Mouse (Mus musculus): Measurements from ENCODE around the gene Tmc7.

The Tmc7 gene

DNA sequence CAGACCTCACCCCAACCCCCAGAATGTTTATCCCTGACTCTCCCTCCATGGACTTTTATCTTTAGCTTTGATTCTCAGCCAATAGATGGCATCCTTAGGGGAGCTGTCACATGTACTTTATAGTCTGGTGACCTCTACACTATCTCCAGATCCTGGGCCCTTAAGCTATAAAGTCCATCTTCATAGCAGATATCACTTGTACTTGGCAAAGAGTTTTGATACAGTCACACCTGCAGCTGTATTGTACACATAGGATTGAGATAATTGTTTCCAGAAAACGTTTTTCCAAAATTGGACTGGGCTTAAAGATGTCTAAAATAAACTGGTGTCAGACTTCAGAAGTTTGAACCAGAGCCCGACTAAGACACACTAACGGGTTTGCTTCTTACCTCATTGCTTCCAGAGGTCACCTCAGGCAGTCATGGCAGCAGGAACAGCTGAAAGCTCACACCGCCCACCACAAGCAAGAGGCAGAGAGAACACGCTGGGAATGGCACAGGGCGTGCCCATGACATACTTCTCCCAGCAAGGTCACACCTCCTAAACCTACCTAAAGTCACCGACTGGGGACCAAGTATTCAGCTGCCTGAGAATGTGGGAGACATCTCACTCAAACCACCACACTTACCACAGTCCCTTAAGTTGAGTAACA lies 84.6 kb downstream of the Tmc7 start:
- no peak for DNase-seq (ENCODE audit: low spot score)

DNA sequence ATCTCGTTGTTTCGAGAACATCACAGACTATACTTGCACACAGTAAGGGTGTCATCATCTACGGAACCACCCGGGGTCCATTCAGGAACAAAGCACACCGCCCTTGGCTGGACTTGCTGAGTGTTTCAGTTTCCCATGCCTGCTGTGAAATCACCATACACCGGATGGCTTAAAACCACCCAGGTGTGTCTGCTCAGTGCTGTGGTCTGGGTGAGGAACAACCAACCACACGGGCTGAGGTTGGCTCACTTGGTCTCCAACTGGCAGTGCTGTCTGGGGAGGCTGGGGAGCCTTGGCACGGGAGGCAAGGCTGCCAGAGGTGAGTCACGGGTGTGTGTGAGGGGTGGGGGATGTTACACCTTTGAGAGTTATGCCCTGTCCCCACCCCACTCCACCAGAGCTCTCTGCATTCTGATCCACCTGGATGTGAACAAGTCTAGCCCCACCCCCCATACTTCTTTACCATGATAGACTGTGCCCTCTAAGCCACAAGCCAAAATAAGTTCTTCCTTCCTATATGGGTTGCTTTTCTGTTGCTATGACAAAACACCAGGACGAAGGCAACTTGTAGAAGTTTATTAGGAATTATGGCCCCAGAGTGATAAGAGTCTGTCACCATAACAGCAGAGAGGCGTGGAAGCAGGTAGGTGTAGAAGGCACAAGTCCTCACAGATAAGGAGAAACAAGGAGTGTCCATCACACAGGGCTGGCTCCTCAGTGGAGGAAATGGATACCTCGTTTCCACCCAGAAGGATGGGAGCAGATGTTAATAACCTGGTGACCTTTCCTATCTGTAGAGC lies 85.4 kb downstream of the Tmc7 start:
- no peak for DNase-seq (ENCODE audit: low spot score)

DNA sequence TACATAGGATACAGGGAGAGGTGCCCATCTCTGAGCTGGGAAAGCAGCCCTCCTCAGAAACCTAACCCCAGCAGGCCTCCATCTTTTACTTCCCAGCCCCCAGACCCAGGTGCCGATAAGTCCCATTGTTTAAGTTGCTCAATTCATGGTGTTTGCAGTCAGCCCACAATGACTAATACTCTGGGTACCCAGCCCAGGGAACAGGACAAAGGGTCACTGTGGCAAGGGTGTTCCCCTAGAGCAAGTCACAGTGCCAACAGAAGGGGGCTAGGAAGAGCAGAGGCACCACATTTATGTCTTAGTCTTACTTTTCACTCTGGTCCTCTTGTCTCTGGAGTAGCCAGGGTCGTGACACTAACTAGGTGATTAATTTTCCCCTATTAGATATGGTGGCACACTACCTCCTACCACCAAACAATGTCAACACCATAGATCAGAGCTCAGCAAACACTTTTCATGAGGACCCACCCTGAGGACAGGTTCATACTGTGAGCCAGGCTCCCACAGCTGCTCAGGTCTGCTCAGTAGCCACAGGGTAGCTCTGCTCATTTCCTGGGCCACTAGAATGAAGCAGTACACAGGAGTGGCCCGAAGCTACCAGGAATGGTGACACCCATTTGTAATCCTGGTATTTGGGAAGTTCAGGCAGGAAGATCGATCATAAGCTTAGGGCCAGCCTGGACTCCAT lies 89.5 kb downstream of the Tmc7 start:
- peak; percentile 20 for DNase-seq (ENCODE audit: low spot score)

DNA sequence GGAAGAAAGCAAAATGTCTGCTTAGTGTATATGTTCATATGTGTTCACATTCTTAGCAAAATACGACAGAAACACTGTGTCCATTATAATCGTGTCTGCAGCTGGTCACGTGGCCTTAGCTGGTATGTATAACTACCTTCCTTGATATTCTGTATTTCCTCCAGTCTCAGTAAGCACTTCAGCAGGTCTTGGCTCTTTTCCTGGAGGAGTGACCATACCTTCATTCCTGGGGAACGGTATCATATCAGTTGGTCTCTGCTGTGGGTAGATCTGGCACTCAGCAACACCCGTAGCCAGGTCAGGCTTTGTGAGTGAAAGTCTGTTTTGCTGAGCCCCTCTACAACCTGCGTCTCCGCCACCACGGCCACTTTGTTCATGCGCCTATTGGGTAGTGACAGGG lies 90.6 kb downstream of the Tmc7 start:
- no peak for DNase-seq (ENCODE audit: low spot score)

DNA sequence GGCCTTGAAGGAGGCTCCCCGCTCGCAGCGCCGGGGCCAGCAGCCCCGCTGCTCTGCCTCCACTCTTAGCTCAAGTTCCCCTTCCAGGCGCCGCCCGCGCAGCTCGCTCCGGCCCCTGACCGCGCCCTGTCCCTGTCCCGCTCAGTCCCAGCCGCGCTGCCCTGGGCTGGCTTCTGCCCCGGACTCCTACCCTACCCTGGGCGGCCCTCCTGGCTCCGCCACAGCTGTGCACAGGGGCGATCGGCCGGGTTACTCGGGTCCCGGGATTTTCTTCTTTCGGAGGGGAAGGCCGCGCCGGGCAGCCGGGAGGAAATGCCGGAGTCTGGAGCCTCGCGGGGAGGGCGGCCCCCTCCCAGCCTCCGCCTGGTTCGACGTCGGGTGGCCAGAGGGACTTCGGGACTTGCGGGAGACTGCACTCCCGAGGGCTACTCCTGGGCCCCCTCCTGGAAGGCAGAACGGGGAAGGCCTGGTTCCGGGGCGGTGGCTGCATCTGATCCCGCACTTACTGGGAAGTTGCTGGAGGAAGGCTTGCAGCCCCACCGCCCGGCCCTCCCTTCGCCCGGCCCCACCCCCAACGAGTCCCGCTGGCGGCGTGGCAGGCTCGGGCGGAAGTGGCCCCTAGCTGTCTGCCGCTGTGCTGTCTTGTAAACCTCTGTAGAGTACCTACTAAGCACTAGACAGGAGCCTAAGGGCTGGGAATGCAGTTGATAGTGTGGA lies 92.9 kb downstream of the Tmc7 start, which contains the start of gene Itpripl2:
Gene Itpripl2, minus strand, starts transcription at position 545 of the 717 bp plus-strand sequence.
- DNase-seq (ENCODE audit: low spot score), result peak; percentile 86

DNA sequence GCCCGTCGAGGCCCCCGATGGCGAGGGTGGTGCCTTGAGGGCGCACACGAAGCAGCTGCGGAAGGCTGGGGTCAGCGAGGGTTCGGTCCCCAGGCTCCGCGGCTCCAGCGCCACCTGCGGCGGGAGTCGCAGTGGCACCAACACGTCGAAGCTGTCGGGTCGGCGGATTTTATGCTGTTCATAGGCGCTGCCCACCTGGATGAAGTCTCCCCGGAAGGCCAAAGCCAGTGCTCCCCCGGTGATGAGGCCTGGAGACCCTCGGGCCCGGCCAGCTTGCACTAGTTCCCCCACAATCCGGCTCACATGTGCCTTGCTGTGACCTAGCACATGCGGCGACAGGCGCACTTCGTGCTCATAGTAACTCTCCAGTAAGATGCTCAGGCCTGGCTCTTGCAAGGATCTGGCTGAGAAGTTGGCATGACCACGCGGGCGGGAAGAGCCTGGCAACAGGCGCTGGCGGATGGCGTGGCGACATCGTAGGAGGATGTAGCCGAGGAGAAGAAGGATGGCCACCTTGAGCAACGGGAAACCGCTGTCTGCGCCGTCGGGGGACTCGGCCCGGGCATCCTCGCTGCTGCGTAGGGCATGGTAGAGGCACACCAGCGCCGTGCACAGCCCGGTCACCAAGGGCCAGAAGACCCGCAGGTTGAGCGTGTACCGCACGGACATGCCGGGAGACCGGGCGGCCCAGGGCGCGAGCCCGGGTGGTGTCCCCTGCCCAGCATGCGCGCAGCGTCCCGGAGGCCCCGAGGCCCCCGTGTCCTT lies 93.7 kb downstream of the Tmc7 start:
- DNase-seq (ENCODE audit: low spot score), result peak; percentile 16

- DNase-seq (ENCODE audit: low spot score), result no peak
These were observed 94.5 kb downstream of the Tmc7 start for GRCm38 (mm10) chr7:118489706-118490665.

DNA sequence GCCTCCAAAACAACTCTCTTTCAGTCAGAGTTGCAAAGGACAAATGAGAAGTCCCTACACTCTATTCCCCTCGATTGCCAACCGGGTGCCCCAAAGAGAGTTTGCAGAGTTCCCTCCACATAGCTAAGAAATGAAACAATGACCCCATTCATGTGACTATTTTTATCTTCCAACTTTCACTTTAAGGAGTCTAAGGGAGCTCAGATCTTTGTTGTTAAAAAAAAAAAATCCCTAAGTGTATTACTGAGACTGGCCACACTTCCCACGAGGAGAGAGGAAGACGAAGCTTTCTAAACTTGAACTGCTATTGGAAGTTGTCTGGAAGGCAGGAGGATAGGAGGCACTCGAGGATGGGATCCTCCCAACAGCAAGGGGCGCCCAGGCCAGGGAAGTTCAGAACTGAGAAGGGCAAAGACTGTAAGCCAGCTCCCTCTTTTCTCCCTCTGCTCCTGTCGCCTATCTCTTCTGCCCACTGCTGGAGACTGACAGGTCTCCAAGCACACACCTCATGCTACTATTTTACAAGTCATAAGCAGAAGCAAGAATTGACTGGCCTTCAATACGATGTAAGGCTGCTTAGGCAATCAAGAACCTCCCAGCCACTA lies 96.4 kb downstream of the Tmc7 start:
- DNase-seq (ENCODE audit: low spot score), result no peak

DNA sequence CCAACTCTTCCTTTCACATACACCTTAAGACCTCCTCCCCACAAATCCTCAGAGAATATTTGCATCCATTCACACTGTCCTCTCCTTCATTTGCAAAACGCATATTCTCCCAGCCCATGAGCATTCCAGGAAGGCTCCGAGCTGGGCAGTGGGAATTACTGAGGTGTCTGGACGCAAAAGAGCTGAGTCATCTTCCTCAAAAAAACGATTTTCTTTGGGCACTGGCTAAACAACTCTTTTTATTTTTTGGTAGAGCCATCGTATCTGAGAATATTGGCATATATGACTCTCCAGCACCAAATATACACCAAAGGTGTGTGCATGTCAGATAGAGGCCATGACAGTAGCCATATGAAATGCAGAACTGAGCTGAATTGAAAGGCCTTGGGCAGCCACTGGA lies 97.6 kb downstream of the Tmc7 start:
- no peak for DNase-seq (ENCODE audit: low spot score)
